ENCODE assay signal across 9 mouse cellular contexts in the genomic region with DNA sequence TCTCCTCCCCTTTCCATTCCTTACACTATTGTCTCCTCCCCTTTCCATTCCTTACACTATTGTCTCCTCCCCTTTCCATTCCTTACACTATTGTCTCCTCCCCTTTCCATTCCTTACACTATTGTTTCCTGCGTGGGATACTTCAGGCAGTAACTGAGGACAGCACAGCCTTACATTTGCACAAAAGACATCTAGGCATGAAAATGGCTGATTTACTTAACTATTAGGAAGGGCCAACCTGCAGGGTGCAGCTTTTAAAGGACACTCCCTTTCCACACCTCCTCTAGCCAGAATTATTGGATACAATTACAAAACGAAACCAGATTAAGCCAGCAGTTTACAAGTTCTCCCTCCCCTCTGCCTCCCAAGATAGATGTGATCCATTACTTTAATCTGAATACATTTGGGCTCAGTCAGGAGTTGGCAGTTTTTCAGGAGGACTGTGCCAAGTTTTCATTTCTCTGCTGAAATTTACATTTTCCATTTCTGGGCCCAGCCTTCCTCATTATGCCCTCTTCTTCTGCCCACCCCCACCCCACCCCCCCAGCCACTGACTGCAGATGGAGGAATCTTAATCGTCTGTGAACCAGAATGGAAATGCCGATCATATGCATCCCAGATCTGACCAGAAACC. TPM values are rescaled to one million over a fixed set of nuclear protein-coding genes. Genes with fewer than 3 reads are reported as not detected.
DNase-seq lines count a peak whose midpoint lies in the region; ATAC-seq and TF ChIP-seq lines count a peak whose summit lies in the region.
"Had no signal": no experiment of that assay in that cellular context is flagged by ENCODE, and none has a peak within 500 bp of the region (broad histone marks: within the 10 kb centered on the region; RNA-seq: fewer than 3 reads in every experiment).

No protein-coding gene starts in this region.

- 40% methylated on average over 4 of the region's 4 CpGs for WGBS in lung, postnatal 0 days
- 28% methylated on average over 4 of the region's 4 CpGs for WGBS in embryonic facial prominence, embryonic 14.5 days
- WGBS in kidney, embryonic 16.5 days: 61% methylated on average over 4 of the region's 4 CpGs
- 58% methylated on average over 4 of the region's 4 CpGs for WGBS in heart, embryonic 10.5 days

- no peak for TF ChIP-seq CTCF in lung, postnatal 0 days (IDR thresholded peaks at IDR 0.05)

- H3K27me3 ChIP-seq in lung, postnatal 0 days (replicated peaks; ENCODE audit: insufficient read depth, low read length): no peaks in the 10 kb centered on the region
- no peaks in the 10 kb centered on the region for H3K27me3 ChIP-seq in embryonic facial prominence, embryonic 14.5 days (replicated peaks; ENCODE audit: control insufficient read depth, insufficient read depth, low read length)
- peaks cover 3% of the 10 kb centered on the region; the same call in 1 of the 2 replicates for H3K27me3 ChIP-seq in kidney, embryonic 16.5 days (ENCODE audit: insufficient read depth, low read length)
- H3K27me3 ChIP-seq in heart, embryonic 10.5 days (ENCODE audit: insufficient read depth, poor library complexity, severe bottlenecking): no peaks in the 10 kb centered on the region
- H3K27me3 ChIP-seq: limb, embryonic 13.5 days had no signal

- H3K4me2 ChIP-seq in lung, postnatal 0 days (replicated peaks; ENCODE audit: low read depth, low read length): no peak overlapping the region; the same call in 1 of the 2 replicates
- peak overlapping the region; percentile 5; the same call in 1 of the 2 replicates for H3K4me2 ChIP-seq in embryonic facial prominence, embryonic 14.5 days (ENCODE audit: low read depth, low read length)
- H3K4me2 ChIP-seq in kidney, embryonic 16.5 days (replicated peaks; ENCODE audit: low read depth, low read length): no peak overlapping the region
- H3K4me2 ChIP-seq: limb, embryonic 13.5 days had no signal

- no peak; the same call in 1 of the 2 replicates for ATAC-seq in lung, postnatal 0 days
- peak; percentile 77 for ATAC-seq in embryonic facial prominence, embryonic 14.5 days (ENCODE audit: low read depth)
- ATAC-seq in kidney, embryonic 16.5 days (ENCODE audit: low FRiP score, low TSS enrichment): no peak

- no peaks in the 10 kb centered on the region for H3K36me3 ChIP-seq in lung, postnatal 0 days (ENCODE audit: insufficient read depth, low read length)
- no peaks in the 10 kb centered on the region for H3K36me3 ChIP-seq in embryonic facial prominence, embryonic 14.5 days (ENCODE audit: control insufficient read depth, insufficient read depth, low read length)
- H3K36me3 ChIP-seq in kidney, embryonic 16.5 days (ENCODE audit: insufficient read depth, low read length): no peaks in the 10 kb centered on the region
- no peaks in the 10 kb centered on the region for H3K36me3 ChIP-seq in heart, embryonic 10.5 days
- H3K36me3 ChIP-seq: limb, embryonic 13.5 days had no signal

- TF ChIP-seq EP300 in lung, postnatal 0 days (IDR thresholded peaks at IDR 0.05): no peak

- no peaks in the 10 kb centered on the region for H3K4me1 ChIP-seq in lung, postnatal 0 days (ENCODE audit: insufficient read depth, low read depth, low read length)
- 0 out of 2 replicates have a peak, but pooled peaks cover 4% of the 10 kb centered on the region for H3K4me1 ChIP-seq in embryonic facial prominence, embryonic 14.5 days (ENCODE audit: control insufficient read depth, insufficient read depth, low read length)
- no peaks in the 10 kb centered on the region for H3K4me1 ChIP-seq in kidney, embryonic 16.5 days (ENCODE audit: insufficient read depth, low read length)
- peaks cover 8% of the 10 kb centered on the region; the same call in 1 of the 2 replicates for H3K4me1 ChIP-seq in heart, embryonic 10.5 days

- H3K9me3 ChIP-seq in lung, postnatal 0 days (ENCODE audit: low read length): no peaks in the 10 kb centered on the region
- no peaks in the 10 kb centered on the region for H3K9me3 ChIP-seq in embryonic facial prominence, embryonic 14.5 days (ENCODE audit: control insufficient read depth, low read length)
- H3K9me3 ChIP-seq in kidney, embryonic 16.5 days (ENCODE audit: low read length): no peaks in the 10 kb centered on the region
- no peaks in the 10 kb centered on the region for H3K9me3 ChIP-seq in heart, embryonic 10.5 days
- H3K9me3 ChIP-seq: limb, embryonic 13.5 days had no signal

- H3K4me3 ChIP-seq in lung, postnatal 0 days (ENCODE audit: low read depth, low read length): no peak overlapping the region
- no peak overlapping the region for H3K4me3 ChIP-seq in embryonic facial prominence, embryonic 14.5 days (ENCODE audit: low read depth, low read length)
- H3K4me3 ChIP-seq in kidney, embryonic 16.5 days (ENCODE audit: low read length): no peak overlapping the region
- no peak overlapping the region for H3K4me3 ChIP-seq in heart, embryonic 10.5 days
- H3K4me3 ChIP-seq: limb, embryonic 13.5 days had no signal

- no peak overlapping the region for H3K9ac ChIP-seq in lung, postnatal 0 days (replicated peaks; ENCODE audit: low read depth)
- H3K9ac ChIP-seq in embryonic facial prominence, embryonic 14.5 days (ENCODE audit: low read depth, low read length): no peak overlapping the region
- H3K9ac ChIP-seq in kidney, embryonic 16.5 days (replicated peaks; ENCODE audit: low read length): no peak overlapping the region
- H3K9ac ChIP-seq: limb, embryonic 13.5 days had no signal

- DNase-seq in lung, postnatal 0 days (ENCODE audit: low spot score): peak; percentile 41
- DNase-seq in lung, adult 18-20 months: no peak
- DNase-seq in embryonic facial prominence, embryonic 14.5 days (ENCODE audit: low spot score): peak; percentile 89
- DNase-seq in layer of hippocampus, adult 8-10 months (ENCODE audit: low spot score in 2 of 2): peak; percentile 47 to 71
- DNase-seq in right cerebral cortex, postnatal 4 days: peak; percentile 67
- no peak for DNase-seq in kidney, adult 18-20 months
- DNase-seq in heart, embryonic 10.5 days (ENCODE audit: low spot score): no peak

- H3K27ac ChIP-seq in lung, postnatal 0 days (ENCODE audit: low read length): no peak overlapping the region
- H3K27ac ChIP-seq in embryonic facial prominence, embryonic 14.5 days (replicated peaks; ENCODE audit: low read depth, low read length): peak overlapping the region; percentile 67; the same call in 1 of the 2 replicates
- H3K27ac ChIP-seq in kidney, embryonic 16.5 days (ENCODE audit: low read length): no peak overlapping the region
- no peak overlapping the region for H3K27ac ChIP-seq in heart, embryonic 10.5 days
- H3K27ac ChIP-seq: limb, embryonic 13.5 days had no signal

RNA-seq across cellular contexts. Expression of gene Fam126a, which starts 15.6 kb away (rescaled TPM):
- 11.5 and 12.4 TPM in 2 replicates for polyA plus RNA-seq in lung, postnatal 0 days (2015; fragmentation: Nextera tagmentation; extraction: Ambion mirVana)
- 38.4 and 40.2 TPM in 2 replicates for polyA plus RNA-seq in embryonic facial prominence, embryonic 14.5 days (2014; fragmentation: Nextera tagmentation; extraction: Ambion mirVana)
- 10 to 100 TPM; 24.2 to 28.1 (median 25.3) TPM for total RNA-seq in layer of hippocampus, adult 8-10 months (2022)
- 22.4 and 23.9 TPM in 2 replicates for polyA plus RNA-seq in kidney, embryonic 16.5 days (2015; fragmentation: Nextera tagmentation; extraction: Ambion mirVana)
- 27.5 and 39.7 TPM in 2 replicates for polyA plus RNA-seq in heart, embryonic 10.5 days (2016; fragmentation: Nextera tagmentation; extraction: Ambion mirVana)

RNA-seq across cellular contexts. Expression of gene Klhl7, which starts 54.3 kb away (rescaled TPM):
- 22.6 and 26.6 TPM in 2 replicates for polyA plus RNA-seq in lung, postnatal 0 days (2015; fragmentation: Nextera tagmentation; extraction: Ambion mirVana)
- 53.2 and 60.6 TPM in 2 replicates for polyA plus RNA-seq in embryonic facial prominence, embryonic 14.5 days (2014; fragmentation: Nextera tagmentation; extraction: Ambion mirVana)
- 10 to 100 TPM; 82.7 to 95.7 (median 93.3) TPM for total RNA-seq in layer of hippocampus, adult 8-10 months (2022)
- 44.4 and 46.0 TPM in 2 replicates for polyA plus RNA-seq in kidney, embryonic 16.5 days (2015; fragmentation: Nextera tagmentation; extraction: Ambion mirVana)
- polyA plus RNA-seq in heart, embryonic 10.5 days (2016; fragmentation: Nextera tagmentation; extraction: Ambion mirVana): 45.0 and 47.4 TPM in 2 replicates

Comparison
In these comparisons a context has a peak if more than half of its experiments do, and no peak if none do; other contexts are left out.
1. DNase-seq: peak in lung, postnatal 0 days (single experiment), embryonic facial prominence, embryonic 14.5 days (single experiment), layer of hippocampus, adult 8-10 months (2 of 2) and right cerebral cortex, postnatal 4 days (single experiment); none in lung, adult 18-20 months (0 of 2), kidney, adult 18-20 months (single experiment) and heart, embryonic 10.5 days (single experiment).